Mouse (Mus musculus) forebrain, embryonic 10.5 days (tissue): ENCODE results near the gene Mon1a. TPM values are rescaled to one million over a fixed set of nuclear protein-coding genes. Genes with fewer than 3 reads are reported as not detected.

Experiments used
- DNase-seq: peaks from one replicate; pipeline ENCODE4 v3.0.0-alpha.2; 2017; ENCODE audit warnings: low spot score; ENCODE audit errors: extremely low spot score
- H3K27ac ChIP-seq: fragments of 300-500 bp; sonication (generic); 2 replicates; pipeline ENCODE4 v1.5.1; 2016; ENCODE audit warnings: mild to moderate bottlenecking
- H3K27me3 ChIP-seq: fragments of 300-500 bp; sonication (generic); 2 replicates; pipeline ENCODE4 v1.6.1; 2016; ENCODE audit warnings: mild to moderate bottlenecking; ENCODE audit not compliant: poor library complexity, severe bottlenecking
- H3K36me3 ChIP-seq: fragments of 300-500 bp; sonication (generic); replicated peaks from 2 replicates; pipeline ENCODE4 v1.6.1; 2016; ENCODE audit warnings: mild to moderate bottlenecking, moderate library complexity
- H3K4me1 ChIP-seq: fragments of 300-500 bp; sonication (generic); 2 replicates; pipeline ENCODE4 v1.6.1; 2016
- H3K4me3 ChIP-seq: fragments of 300-500 bp; sonication (generic); 2 replicates; pipeline ENCODE4 v1.5.1; 2016; ENCODE audit warnings: mild to moderate bottlenecking, moderate library complexity
- H3K9me3 ChIP-seq: fragments of 300-500 bp; sonication (generic); 2 replicates; pipeline ENCODE4 v1.6.1; 2016; ENCODE audit warnings: mild to moderate bottlenecking, moderate library complexity
- WGBS: fragments of 180-500 bp; shearing (Covaris S2); methylation state at CpG from one replicate; pipeline ENCODE4 v1.1.7; 2016; 5-methylcytosine and 5-hydroxymethylcytosine counted together
- polyA plus RNA-seq: library from polyadenylated mRNA; unstranded; fragments of >200 nt; fragmentation: Nextera tagmentation; extraction: Ambion mirVana; gene quantifications from 2 replicates; pipeline ENCODE4 v1.2.1, GENCODE M21; 2016

Gene Mon1a
- polyA plus RNA-seq, 1 experiment from 2014 or later: 12.5 TPM

DNA sequence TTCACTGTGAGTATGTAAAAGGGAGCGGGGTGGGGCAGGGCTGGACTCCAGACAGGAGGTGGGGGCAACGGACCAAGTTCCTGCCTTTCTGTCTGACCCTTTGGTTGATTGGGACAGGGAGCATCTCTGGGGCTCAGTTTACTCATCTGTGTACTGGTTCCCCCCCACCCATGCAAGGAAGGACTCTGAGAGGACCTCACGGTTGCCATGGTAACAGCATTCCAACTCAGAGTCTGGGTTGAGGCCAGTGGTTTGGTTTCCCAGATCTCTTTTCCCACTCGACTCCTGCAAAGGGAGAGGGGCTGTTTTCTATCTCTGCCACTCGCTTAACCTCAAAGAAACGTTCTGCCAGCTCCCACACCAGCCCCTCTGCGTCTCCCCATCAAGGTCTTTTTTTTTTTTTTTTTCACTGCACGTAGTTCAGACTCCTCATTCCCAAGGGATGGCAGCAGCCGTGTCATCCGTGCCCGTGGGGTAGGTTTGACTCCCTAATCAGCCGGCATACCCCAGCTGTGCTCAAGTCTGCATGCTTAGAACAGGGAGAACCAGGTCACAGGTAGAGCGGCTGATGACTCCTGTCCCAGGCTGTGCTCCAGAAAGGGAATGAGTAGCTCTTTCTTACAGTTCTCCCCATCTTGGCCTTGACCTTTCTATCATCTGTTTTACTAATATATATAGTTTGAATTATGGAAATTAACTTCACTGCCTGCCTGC, 30.1 kb downstream of the Mon1a start:
- no peaks in the 10 kb centered on the region for H3K9me3 ChIP-seq
- H3K4me3 ChIP-seq: no peak overlapping the region
- H3K27me3 ChIP-seq: no peaks in the 10 kb centered on the region
- no peak for DNase-seq
- no peaks in the 10 kb centered on the region for H3K36me3 ChIP-seq
- peaks cover 14% of the 10 kb centered on the region for H3K4me1 ChIP-seq
- no peak overlapping the region for H3K27ac ChIP-seq
- WGBS: 57% methylated on average over 13 of the region's 13 CpGs

DNA sequence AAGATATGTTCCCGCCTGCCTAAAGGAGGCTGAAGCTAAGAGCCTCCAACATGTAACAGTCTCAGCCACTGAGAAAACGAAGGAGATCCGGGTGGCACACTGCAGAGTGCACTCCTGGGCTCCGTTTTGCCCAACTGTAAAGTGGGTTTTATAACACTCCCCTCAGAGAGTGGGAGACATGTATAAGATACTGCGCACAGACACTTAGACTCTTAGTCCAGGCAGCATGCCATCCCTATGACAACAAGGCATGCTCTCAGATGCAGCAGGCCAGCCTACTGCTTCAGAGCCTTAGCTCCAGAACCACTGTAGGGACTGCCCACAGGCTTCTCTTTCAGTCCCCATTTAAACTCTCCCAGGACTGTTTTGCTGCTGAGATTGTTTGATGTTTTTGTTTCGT, 30.9 kb downstream of the Mon1a start:
- H3K4me3 ChIP-seq: no peak overlapping the region
- no peaks in the 10 kb centered on the region for H3K36me3 ChIP-seq
- H3K9me3 ChIP-seq: no peaks in the 10 kb centered on the region
- peaks cover 2% of the 10 kb centered on the region; the same call in 1 of the 2 replicates for H3K27me3 ChIP-seq
- H3K4me1 ChIP-seq: peaks cover 15% of the 10 kb centered on the region
- DNase-seq: no peak
- WGBS: 83% methylated on average over 6 of the region's 6 CpGs
- no peak overlapping the region for H3K27ac ChIP-seq

DNA sequence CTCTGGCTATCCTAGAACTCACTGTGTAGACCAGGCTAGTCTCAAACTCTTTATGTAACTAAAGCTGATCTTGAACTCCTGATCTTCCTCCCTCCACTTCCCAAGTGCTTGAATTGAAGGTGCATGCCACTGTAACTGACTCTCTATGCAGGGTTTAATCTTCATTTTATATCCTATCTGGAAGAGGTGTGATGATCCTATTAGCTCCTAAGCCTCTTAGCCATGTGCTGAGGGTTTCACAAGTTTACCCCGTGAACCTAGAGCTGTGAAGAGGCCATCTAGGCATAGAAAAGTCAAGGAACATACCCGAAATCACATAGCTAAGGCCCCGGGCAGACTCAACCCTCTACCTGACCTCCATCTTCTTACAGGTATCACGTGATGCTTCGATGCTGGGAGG, 31.5 kb downstream of the Mon1a start:
- no peak for DNase-seq
- 88% methylated on average over 5 of the region's 5 CpGs for WGBS
- Histone ChIP-seq H3K27ac (no peak overlapping the region), H3K4me3 (no peak overlapping the region), H3K27me3 (peaks cover 8% of the 10 kb centered on the region; the same call in 1 of the 2 replicates), H3K9me3 (no peaks in the 10 kb centered on the region), H3K4me1 (peaks cover 20% of the 10 kb centered on the region), H3K36me3 (no peaks in the 10 kb centered on the region)

DNA sequence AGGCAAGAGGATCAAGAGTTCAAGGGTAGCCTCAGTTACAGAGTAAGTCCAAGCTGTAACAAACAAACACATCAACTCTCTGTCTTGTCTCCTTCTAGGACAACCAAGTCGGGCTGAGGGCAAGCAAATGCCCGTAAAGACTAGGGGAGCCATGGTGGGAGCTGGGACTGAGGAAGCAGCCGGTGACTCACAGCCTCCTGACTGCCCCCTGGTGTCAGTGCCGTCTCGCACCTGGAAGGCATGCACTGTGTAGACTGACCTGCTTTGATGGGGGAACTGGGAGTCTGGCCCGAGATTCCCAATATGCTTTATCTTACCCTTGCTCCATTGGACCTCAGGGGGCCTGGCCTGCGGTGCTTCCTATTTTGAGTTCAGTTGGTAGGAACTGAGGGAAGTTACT, 35.1 kb downstream of the Mon1a start:
- DNase-seq: no peak
- H3K27me3 ChIP-seq: peaks cover 8% of the 10 kb centered on the region; the same call in 1 of the 2 replicates
- H3K4me3 ChIP-seq: no peak overlapping the region
- no peaks in the 10 kb centered on the region for H3K9me3 ChIP-seq
- H3K4me1 ChIP-seq: peaks cover 39% of the 10 kb centered on the region
- WGBS: 35% methylated on average over 7 of the region's 7 CpGs
- no peaks in the 10 kb centered on the region for H3K36me3 ChIP-seq
- H3K27ac ChIP-seq: no peak overlapping the region

DNA sequence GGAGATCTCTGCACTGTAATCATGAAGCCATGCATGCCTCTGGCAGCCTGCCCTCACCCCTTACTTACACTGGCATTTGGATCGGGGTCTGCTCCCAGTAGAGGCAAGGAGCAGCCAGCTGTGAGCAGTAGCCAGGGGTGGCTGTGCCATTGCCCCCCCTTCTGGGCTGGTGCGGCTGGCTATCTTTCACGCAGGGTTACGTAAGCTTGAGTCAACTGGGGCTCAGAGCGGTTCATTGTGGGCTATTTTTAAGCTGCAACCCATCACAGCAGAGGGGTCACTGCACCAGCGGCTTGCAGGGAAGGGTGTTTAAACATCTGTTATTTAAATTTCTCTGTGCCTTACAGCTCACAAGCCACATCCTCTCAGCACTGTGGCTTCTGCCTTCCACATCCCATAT, 36.0 kb downstream of the Mon1a start:
- Histone ChIP-seq H3K27ac (peak overlapping the region; percentile 60; the same call in 1 of the 2 replicates), H3K4me1 (peaks cover 37% of the 10 kb centered on the region), H3K36me3 (no peaks in the 10 kb centered on the region), H3K4me3 (no peak overlapping the region), H3K9me3 (no peaks in the 10 kb centered on the region), H3K27me3 (peaks cover 8% of the 10 kb centered on the region; the same call in 1 of the 2 replicates)
- no peak for DNase-seq
- 64% methylated on average over 6 of the region's 6 CpGs for WGBS

DNA sequence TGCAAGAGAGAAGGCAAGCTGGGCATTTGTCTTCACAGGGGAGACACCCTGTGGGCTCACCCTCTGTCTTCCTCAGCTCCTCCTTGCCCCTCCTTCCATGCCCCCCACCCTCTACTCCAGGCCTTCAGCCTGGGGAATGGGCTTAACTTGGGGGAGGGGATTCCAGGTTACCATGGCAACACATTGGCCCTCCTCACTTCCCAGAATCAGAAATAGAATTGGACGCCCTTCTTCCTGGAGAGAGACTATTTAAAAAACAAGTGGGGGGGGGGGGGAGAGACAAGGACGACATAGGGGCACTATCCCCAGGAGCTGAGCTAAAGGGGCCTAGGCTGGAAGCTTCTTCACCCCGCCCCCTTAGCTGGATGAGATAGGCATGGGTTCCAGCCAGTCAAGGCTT, 37.3 kb downstream of the Mon1a start:
- Histone ChIP-seq H3K9me3 (no peaks in the 10 kb centered on the region), H3K36me3 (no peaks in the 10 kb centered on the region), H3K4me3 (no peak overlapping the region), H3K4me1 (peaks cover 37% of the 10 kb centered on the region), H3K27ac (no peak overlapping the region), H3K27me3 (peaks cover 8% of the 10 kb centered on the region; the same call in 1 of the 2 replicates)
- DNase-seq: no peak
- WGBS: 24% methylated on average over 3 of the region's 3 CpGs

DNA sequence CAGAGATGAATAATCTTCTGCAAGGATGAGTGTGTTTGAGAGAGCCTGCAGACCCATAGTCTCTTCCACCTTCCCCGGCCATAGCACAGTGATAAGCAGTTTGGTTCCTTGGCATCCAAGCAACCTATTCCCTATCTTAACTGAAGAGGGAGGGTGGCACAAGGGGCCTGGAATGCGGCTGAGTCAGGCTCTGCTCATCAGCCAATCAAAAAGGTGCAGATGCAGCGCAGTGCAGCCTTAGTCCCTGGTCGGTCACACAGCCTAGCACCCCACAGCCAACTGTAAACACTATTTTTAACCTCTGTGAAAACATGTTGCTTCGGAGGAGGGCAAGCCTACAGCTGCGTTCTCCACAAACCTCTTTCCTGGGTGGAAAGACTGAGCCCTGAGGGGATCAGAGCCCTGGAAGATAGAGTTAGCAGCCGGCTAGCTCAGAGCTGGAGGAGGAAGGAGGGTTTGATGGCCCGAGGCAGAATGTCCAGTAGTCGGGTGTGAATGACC, 39.0 kb downstream of the Mon1a start:
- Histone ChIP-seq H3K36me3 (no peaks in the 10 kb centered on the region), H3K27me3 (peaks cover 8% of the 10 kb centered on the region; the same call in 1 of the 2 replicates), H3K4me1 (peaks cover 41% of the 10 kb centered on the region), H3K27ac (no peak overlapping the region), H3K9me3 (no peaks in the 10 kb centered on the region), H3K4me3 (no peak overlapping the region)
- DNase-seq: no peak
- WGBS: 61% methylated on average over 9 of the region's 9 CpGs

DNA sequence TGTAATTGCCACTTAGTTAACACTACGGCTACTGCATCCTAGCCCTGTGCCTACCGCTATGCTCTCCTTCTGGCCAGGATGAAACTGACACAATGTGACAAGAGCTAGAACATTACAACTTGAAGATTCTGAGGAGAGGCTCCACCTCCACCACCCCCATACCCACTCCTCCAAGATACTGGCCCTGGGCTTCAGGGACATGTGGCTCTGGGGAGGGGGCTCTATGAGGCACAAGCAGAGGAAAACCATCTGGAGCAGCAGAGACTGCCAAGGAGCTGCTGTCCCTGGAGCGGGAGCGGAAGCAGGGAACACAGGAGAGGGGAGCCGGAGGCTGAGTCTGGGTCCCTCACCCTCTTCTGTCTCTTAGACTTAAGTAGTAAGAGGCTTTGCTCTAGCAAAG, 39.8 kb downstream of the Mon1a start:
- Histone ChIP-seq H3K4me3 (no peak overlapping the region), H3K27ac (no peak overlapping the region), H3K36me3 (no peaks in the 10 kb centered on the region), H3K27me3 (peaks cover 8% of the 10 kb centered on the region; the same call in 1 of the 2 replicates), H3K9me3 (no peaks in the 10 kb centered on the region), H3K4me1 (peaks cover 49% of the 10 kb centered on the region)
- no peak for DNase-seq
- WGBS: 87% methylated on average over 5 of the region's 5 CpGs

DNA sequence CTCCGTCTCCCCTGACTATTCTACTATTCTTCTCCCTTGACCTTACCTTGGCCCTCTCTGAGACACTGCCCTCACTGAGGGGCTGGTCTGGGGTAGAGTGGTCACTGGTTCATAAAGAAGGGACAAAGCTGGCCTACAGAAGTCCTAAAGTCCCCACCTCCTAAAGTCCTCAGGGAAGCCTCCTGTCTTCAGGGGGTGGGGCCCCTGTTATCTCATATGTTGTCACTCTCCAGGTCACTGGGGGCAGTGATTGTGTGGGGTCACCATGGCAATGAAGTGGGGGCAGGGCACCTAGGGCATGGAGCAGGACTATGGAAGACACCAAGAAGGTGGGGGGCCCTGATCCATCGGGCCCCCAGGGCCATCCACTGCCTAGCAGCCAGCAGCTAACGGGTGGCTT, 40.2 kb downstream of the Mon1a start, which contains the start of gene Actl11:
TSS of gene Actl11 (plus strand) at position 301 of the 400 bp plus-strand sequence.
- Histone ChIP-seq H3K4me1 (peaks cover 50% of the 10 kb centered on the region), H3K36me3 (no peaks in the 10 kb centered on the region), H3K9me3 (no peaks in the 10 kb centered on the region), H3K27ac (no peak within 1 kb of the TSS), H3K27me3 (peaks cover 8% of the 10 kb centered on the region; the same call in 1 of the 2 replicates), H3K4me3 (no peak within 1 kb of the TSS)
- 74% methylated on average over 3 of the region's 3 CpGs for WGBS
- DNase-seq: no peak

DNA sequence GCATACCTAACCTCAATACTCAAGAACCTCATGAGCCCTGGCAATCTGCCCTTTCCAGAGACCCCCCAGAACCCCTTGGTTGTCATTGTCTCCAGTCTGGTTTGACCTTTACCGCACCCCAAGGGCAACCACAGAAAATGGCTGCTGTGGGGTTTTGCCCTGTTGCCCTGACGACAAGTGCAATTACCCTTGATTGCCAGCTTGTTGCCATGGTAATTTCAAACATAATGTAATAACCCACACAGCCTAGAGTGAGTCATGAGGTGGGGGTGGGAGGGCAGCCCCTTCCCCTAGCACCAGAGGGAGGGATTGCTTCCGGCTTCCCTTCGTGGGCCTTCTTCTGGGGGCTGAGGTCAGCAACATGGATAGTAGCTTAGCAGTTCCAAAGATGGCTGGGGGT, 44.3 kb downstream of the Mon1a start:
- Histone ChIP-seq H3K36me3 (no peaks in the 10 kb centered on the region), H3K27ac (no peak overlapping the region), H3K27me3 (peaks cover 33% of the 10 kb centered on the region), H3K4me1 (peaks cover 42% of the 10 kb centered on the region), H3K4me3 (no peak overlapping the region), H3K9me3 (no peaks in the 10 kb centered on the region)
- WGBS: 80% methylated on average over 4 of the region's 4 CpGs
- no peak for DNase-seq

DNA sequence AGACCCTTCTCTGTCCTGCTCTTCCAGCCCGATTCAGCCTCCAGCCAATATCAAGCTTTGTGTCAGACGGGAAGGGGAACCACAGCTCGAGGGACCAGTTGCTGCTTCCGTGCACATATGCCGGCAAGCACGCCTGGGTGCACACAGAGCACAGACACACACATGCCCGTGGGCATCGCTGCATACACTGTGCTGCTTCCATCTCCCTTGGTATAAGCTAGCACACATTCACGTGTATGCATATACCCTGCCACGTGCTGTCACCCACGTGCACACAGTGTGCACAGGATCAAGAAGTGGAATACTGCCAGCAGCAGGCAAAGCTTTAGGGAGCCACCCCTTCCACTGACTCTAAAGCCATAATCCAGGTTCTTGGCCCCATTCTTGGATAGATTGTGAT, 46.2 kb downstream of the Mon1a start:
- DNase-seq: no peak
- 89% methylated on average over 11 of the region's 11 CpGs for WGBS
- no peaks in the 10 kb centered on the region for H3K36me3 ChIP-seq
- peaks cover 46% of the 10 kb centered on the region for H3K4me1 ChIP-seq
- H3K9me3 ChIP-seq: no peaks in the 10 kb centered on the region
- H3K4me3 ChIP-seq: no peak overlapping the region
- no peak overlapping the region for H3K27ac ChIP-seq
- peaks cover 47% of the 10 kb centered on the region for H3K27me3 ChIP-seq

DNA sequence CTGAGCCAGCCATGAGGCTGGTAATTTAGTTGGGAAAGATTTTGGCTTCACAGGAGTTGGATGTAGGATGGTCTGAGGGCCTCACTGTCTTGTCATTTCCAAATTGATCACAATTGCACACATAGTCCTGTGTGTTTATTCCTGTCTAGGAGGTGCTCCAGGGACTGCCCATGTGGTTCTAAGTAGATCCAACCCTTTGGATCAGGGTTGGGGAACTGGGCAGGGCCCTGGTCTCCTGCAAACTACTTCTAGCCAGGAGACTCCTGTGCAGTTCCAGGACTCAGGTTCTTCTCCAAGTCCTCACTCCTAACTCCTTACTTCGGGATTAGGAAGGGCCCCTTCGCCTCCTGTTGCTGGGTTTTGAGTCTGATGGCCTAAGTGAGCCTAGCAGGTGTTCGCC, 47.4 kb downstream of the Mon1a start, which contains the start of gene Camkv:
TSS of gene Camkv (plus strand) at position 301 of the 400 bp plus-strand sequence.
- 8% methylated on average over 3 of the region's 3 CpGs for WGBS
- no peak for DNase-seq
- H3K4me1 ChIP-seq: peaks cover 46% of the 10 kb centered on the region
- H3K9me3 ChIP-seq: no peaks in the 10 kb centered on the region
- peak within 1 kb of the TSS; percentile 71 for H3K4me3 ChIP-seq
- H3K36me3 ChIP-seq: no peaks in the 10 kb centered on the region
- peak within 1 kb of the TSS; percentile 85 for H3K27ac ChIP-seq
- H3K27me3 ChIP-seq: peaks cover 47% of the 10 kb centered on the region

DNA sequence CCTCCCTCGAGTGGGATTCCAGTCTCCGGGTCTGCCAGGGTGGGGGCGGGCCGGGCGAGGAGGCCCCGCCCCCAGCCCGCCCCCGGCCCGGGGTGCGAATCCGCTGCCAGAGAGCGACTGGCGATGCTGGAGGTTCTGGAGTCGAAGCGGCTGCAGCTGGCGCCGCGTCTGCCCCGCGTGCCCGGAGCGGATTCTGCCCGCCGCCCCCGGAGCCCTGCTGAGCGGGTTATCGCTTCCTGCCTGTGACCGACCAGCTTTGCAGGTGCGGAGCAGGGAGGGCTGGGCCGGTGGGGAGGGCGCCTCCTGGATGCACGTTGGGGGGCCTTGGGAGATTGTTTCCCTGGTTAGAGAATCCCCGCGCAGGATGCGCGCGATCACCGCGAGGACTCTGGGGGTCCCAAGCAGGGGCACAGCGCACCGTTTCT, 47.9 kb downstream of the Mon1a start:
- Histone ChIP-seq H3K9me3 (no peaks in the 10 kb centered on the region), H3K27ac (peak overlapping the region; percentile 85), H3K27me3 (peaks cover 47% of the 10 kb centered on the region), H3K4me1 (peaks cover 46% of the 10 kb centered on the region), H3K4me3 (peak overlapping the region; percentile 71), H3K36me3 (no peaks in the 10 kb centered on the region)
- peak; percentile 56 for DNase-seq
- 1% methylated on average over 41 of the region's 41 CpGs for WGBS
